Mouse (Mus musculus): ENCODE measurements around the gene Arv1. TPM values are rescaled to one million over a fixed set of nuclear protein-coding genes. Genes with fewer than 3 reads are reported as not detected.

The Arv1 gene
- polyA plus RNA-seq (2017; shearing (Covaris generic)), result 10 to 100 TPM; 19.8 to 21.9 TPM

DNA sequence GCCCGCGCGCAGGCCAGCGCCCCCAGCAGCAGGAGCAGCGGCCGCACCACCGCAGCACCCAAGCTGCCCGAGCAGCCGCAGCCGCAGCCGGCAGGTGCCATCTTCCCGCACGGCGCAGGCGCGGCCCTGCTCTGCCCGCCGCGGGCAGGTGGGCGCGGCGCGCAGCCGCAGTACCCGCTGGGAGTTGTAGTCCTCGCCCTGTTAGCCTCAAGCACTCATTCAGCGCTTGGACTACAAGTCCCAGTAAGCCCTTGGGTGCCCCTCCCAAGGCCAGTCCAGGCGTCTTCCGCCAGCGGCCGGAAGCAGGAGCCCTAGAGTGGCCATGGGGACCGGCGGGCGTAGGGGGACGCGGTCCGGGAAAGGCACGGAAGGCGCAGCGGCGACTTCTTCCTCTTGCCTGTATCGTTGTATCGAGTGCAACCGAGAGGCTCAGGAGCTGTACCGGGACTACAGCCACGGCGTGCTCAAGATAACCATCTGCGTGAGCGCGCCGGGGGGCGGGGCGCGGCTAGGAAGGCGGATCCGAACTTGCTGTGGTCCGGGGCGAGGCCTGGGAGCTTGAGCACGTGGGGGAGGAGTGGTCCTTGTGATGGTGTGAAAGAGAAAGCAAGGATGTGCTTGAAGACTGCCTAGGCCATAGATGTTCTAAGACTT, at the start of gene Arv1, which contains the start of gene Ttc13:
TSS of gene Arv1 (plus strand) at position 278 of the 654 bp plus-strand sequence.
TSS of gene Ttc13 (minus strand) at position 122 of the 654 bp plus-strand sequence.
- peak; percentile 92 for ATAC-seq

- ATAC-seq, result no peak
Observed at GRCm38 (mm10) chr8:124672345-124672744, 49.6 kb upstream of the Arv1 start.

GRCm38 (mm10) chr8:124676661-124677060, 45.3 kb upstream of the Arv1 start:
- ATAC-seq, result no peak

DNA sequence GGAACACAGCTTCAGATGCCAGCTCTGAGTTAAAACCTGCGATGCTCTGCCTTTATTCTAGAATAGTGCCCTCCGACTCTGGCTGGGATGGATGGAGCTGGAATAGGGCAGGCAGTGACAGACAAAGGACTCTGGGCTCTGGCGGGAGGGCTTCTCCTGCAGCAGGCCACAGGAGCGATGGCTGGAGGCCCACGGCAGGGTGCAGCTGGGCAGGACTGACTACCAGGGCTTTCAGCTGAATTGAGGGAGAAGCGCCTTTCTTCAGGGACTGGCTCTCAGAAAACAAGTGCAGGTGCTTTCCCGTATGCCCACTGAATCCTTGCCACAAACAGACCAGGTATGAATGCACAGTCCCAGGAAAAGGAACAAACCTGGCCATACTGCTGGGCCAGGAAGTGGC, 44.9 kb upstream of the Arv1 start:
- no peak for ATAC-seq

- ATAC-seq, result peak; percentile 37
Observed at GRCm38 (mm10) chr8:124677486-124677885, 44.5 kb upstream of the Arv1 start.

DNA sequence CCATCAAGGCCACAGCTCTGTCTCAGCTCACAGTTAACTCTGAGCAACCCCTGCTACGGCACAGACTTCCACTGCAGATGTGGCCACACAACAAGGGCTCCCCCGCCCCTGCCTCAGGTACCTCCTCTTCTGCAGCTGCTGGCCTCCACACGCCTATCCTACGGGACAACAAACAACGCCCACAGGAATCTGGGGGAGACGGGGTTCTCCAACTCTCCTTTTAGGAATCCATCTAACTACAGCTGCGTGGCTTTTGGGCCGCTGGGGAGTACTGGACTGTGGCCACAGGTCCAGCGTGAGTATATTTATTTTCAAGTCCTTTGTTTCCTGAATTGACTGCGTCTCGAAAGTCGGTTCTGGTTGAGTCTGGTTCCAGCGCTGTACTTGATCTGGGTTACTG, 43.7 kb upstream of the Arv1 start:
- no peak for ATAC-seq

GRCm38 (mm10) chr8:124681077-124681791, 40.7 kb upstream of the Arv1 start:
- peak; percentile 48 for ATAC-seq

DNA sequence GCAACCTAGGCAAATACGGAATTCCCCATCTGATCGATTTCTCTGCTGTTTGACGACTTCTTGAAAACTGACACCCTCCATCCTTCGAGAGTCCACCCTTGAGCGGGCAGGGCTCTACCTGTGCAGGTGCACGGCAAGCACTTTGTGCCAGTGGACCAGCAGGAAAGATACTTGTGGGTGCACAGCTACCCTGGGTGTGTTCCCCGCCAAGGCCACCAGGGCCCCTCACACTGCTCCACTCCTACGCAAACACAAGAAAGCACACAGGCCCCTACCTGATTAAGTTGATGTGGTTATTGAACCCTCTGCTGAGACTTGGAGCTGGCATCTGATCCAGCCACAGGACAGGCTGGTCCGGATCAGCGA, 40.2 kb upstream of the Arv1 start:
- no peak for ATAC-seq

DNA sequence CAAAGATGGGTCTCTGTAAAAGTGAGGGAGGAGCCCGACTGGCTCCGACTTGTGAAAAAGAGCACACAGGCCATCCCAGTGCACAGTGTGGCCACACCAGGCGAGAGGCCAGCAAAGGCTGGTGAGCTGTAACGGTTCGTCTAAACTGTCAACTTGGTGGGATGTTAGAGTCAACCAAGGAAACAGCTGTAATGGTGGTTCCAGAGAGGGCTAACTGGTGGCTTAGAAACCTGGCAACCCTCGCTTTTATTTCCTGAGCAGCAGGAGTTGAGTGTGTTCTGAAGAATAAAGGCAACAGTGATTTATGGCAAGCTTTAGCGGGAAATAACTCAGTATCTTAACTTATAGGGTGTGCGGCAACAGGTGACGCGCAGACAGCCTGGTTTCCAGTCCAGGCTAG, 39.7 kb upstream of the Arv1 start:
- no peak for ATAC-seq

DNA sequence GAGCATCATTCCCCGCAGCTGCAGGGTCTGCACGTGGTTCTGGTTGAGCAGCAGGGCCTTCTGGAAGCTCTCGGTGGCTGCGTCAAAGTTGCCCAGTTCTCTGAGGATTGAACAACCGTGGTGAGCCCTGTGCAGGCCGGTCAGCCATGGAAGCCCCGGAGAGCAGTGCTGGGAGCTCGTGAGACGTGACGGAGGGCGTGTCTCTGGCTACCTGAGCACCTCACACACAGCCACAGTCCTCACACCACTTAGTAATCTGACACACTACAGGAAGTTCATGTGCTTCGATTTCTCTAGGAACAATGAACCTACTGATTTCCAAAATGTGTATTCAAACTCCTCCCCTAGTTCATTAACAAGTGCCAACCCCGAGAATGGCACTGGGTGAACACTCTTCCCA, 33.0 kb upstream of the Arv1 start:
- ATAC-seq, result no peak

DNA sequence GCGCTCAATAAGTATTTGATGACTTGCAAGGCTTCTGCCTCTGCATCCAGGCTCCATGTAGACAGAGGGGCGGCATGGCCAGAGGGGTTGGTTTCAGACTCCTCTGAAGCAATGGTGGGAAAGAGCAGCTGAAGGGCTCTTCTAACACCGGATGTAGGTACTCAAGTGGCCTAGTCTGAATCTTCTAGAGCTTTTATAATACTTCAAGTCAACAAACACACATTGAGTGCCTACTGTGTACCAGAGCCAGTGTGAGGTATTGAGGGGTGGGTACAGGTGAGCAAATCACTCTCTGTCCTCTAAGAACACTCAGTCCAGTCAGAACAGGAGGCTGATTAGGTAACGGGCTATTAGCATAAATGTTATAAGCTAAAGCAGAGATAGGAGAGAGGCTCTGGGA, 30.2 kb upstream of the Arv1 start:
- no peak for ATAC-seq

GRCm38 (mm10) chr8:124695424-124696100, 26.4 kb upstream of the Arv1 start:
- no peak for ATAC-seq

DNA sequence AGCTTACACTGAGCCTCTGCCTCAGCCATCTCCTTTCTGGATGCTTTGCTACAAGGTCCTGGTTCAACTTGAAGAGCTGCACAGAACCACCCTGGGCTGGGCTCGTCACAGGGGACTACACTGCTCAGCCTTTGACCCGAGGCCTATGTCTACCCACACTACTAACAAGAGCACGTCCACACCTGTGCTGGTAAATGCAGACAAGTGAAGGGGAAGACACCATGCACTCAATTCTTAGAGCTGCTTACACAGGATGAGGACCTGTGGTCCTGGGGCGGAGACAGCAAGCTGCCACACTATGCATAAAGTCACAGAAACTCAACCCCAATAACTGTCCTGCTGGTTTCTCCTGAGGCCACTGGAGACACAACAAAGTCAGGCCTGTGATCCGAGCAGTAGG, 21.7 kb upstream of the Arv1 start:
- ATAC-seq, result peak; percentile 30

GRCm38 (mm10) chr8:124701023-124701422, 20.9 kb upstream of the Arv1 start:
- ATAC-seq, result peak; percentile 83

- no peak for ATAC-seq
Observed at GRCm38 (mm10) chr8:124702183-124702582, 19.8 kb upstream of the Arv1 start.

- ATAC-seq, result peak; percentile 34
Observed at GRCm38 (mm10) chr8:124703526-124703925, 18.4 kb upstream of the Arv1 start.

GRCm38 (mm10) chr8:124704376-124704775, 17.6 kb upstream of the Arv1 start:
- ATAC-seq, result no peak

- ATAC-seq, result no peak
Observed at GRCm38 (mm10) chr8:124705823-124706222, 16.1 kb upstream of the Arv1 start.

DNA sequence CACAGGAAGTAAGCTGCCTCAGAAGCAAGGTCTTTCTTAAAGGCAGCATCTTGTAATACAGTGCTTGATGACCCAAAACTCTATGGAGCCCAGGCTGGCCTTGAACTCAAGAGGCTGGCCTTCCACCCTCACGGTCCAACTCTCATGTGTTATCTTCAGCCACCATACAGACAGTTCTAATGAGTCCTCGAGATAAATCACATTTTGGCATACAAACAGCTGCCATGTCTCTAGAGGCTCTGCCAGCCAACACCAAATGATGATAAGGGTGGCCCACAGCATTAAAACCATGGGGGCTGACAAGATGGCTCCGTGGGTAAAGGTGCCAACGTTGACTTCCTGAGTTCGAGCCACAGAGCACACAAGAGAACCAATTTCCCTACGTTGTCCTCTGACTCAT, 8.7 kb upstream of the Arv1 start:
- no peak for ATAC-seq

DNA sequence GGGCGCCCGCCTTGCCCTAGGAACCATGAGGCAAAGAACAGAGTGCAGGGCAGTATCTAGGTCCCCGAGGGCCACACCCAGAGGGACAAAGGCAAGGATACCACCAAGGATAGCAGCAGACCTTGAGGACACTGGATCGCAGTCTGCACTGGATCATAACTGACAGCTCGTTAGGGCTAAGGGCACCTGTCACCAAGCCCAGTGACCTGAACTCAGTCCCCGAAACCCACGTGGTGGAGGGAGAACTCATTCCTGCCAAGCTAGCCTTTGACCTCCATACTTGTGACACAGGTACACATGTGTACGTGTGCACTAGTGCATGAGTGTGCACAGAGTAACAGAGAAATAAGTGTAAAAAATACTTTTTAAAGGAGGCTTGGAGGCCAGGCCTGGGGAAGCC, 6.2 kb upstream of the Arv1 start:
- no peak for ATAC-seq

GRCm38 (mm10) chr8:124720133-124720532, 1.8 kb upstream of the Arv1 start:
- no peak for ATAC-seq

GRCm38 (mm10) chr8:124720938-124721861, 739 bp upstream of the Arv1 start:
- ATAC-seq, result no peak

DNA sequence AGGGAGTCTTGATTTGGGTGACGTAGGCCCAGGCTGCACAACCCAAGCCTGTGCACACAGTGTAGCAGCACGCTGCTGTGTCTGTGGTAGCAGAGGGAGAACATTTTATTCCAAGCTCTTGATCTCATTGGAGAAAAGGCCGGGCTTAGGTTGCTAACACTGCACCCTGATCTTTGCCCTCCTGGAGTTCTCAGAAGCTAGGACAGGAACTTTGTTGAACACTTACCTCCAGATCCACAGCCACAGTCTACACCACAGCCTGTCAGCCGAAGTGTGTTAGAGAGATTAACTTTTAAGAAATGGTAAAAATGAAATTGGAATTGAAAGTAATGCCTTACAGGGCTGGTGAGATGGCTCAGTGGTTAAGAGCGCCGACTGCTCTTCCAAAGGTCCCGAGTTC, 2.4 kb downstream of the Arv1 start:
- ATAC-seq, result no peak

All from activated CD4-positive, CD25-positive, alpha-beta regulatory T cell, adult 4 months (primary cell).